Mouse (Mus musculus): ENCODE data around the gene Cirbp.
A peak's percentile ranks its signal among the peaks of the same experiment; 100 is the strongest.

GRCm38 (mm10) chr10:80190491-80191051 is 24.8 kb downstream of the Cirbp start:
- TF ChIP-seq CTCF (IDR thresholded peaks at IDR 0.05; ENCODE audit: extremely low read depth, insufficient read depth, low read length) (no peak), POLR2A (IDR thresholded peaks at IDR 0.05; ENCODE audit: extremely low read depth, insufficient read depth, low read length) (peak; percentile 44; the same call in 1 of the 2 replicates)
